Mouse (Mus musculus): Measurements from ENCODE around the gene Tcf3. TPM values are rescaled to one million over a fixed set of nuclear protein-coding genes. Genes with fewer than 3 reads are reported as not detected.
A peak's percentile ranks its signal among the peaks of the same experiment; 100 is the strongest.

Gene Tcf3
- total and polyA plus RNA-seq, 3 experiments: 125 to 258 TPM; not detected in 1

- H3K27me3 ChIP-seq (ENCODE audit: control insufficient read depth in 1 of 2, insufficient read depth in 2 of 2, low read length in 2 of 2): peaks cover 0 to 12% of the 10 kb centered on the region in 2 experiments; a peak in 3 of 4 replicates
- H3K9ac ChIP-seq (ENCODE audit: control insufficient read depth, low read depth, low read length, poor library complexity, severe bottlenecking): no peak overlapping the region
- H3K27ac ChIP-seq (ENCODE audit: control insufficient read depth, low read depth, low read length): no peak overlapping the region
- no peaks in the 10 kb centered on the region for H3K36me3 ChIP-seq (ENCODE audit: control insufficient read depth in 1 of 2, insufficient read depth in 2 of 2, low read length in 2 of 2)
- DNase-seq (ENCODE audit: low read depth, low spot score): peak; percentile 21
- H3K4me3 ChIP-seq (ENCODE audit: control insufficient read depth in 1 of 2, insufficient read depth in 1 of 2, low read depth in 2 of 2, low read length in 2 of 2): no peak overlapping the region
- no peaks in the 10 kb centered on the region for H3K79me2 ChIP-seq (ENCODE audit: control insufficient read depth, insufficient read depth, low read length, poor library complexity)
- H3K9me3 ChIP-seq (replicated peaks; ENCODE audit: insufficient read depth, low read length): no peaks in the 10 kb centered on the region
- peaks cover 0 to 5% of the 10 kb centered on the region in 2 experiments; a peak in 1 of 4 replicates for H3K4me1 ChIP-seq (ENCODE audit: control insufficient read depth in 1 of 2, insufficient read depth in 2 of 2, low read length in 2 of 2)
- TF ChIP-seq TAL1 (IDR thresholded peaks at IDR 0.05; ENCODE audit: low read length) (no peak), ZC3H11A (IDR thresholded peaks at IDR 0.05; ENCODE audit: low read depth, low read length) (no peak), POLR2A (IDR thresholded peaks at IDR 0.05; ENCODE audit: control insufficient read depth in 1 of 2, insufficient read depth in 1 of 2, low read depth in 1 of 2, low read length in 2 of 2, poor library complexity in 1 of 2) (no peak), MYB (IDR thresholded peaks at IDR 0.05; ENCODE audit: low read depth, low read length) (no peak), MXI1 (IDR thresholded peaks at IDR 0.05; ENCODE audit: low read depth, low read length) (no peak)
These were observed 17.2 kb upstream of the Tcf3 start for GRCm38 (mm10) chr10:80450599-80450998.

GRCm38 (mm10) chr10:80445898-80446601, 12.6 kb upstream of the Tcf3 start:
- Histone ChIP-seq H3K27ac (ENCODE audit: control insufficient read depth, low read depth, low read length) (no peak overlapping the region), H3K9ac (ENCODE audit: control insufficient read depth, low read depth, low read length, poor library complexity, severe bottlenecking) (peak overlapping the region; percentile 12; the same call in 1 of the 2 replicates), H3K79me2 (ENCODE audit: control insufficient read depth, insufficient read depth, low read length, poor library complexity) (no peaks in the 10 kb centered on the region), H3K36me3 (ENCODE audit: control insufficient read depth in 1 of 2, insufficient read depth in 2 of 2, low read length in 2 of 2) (no peaks in the 10 kb centered on the region; a peak in 2 of 4 replicates), H3K27me3 (ENCODE audit: control insufficient read depth in 1 of 2, insufficient read depth in 2 of 2, low read length in 2 of 2) (no peaks in the 10 kb centered on the region), H3K4me1 (ENCODE audit: control insufficient read depth in 1 of 2, insufficient read depth in 2 of 2, low read length in 2 of 2) (peaks cover 6 to 19% of the 10 kb centered on the region in 2 experiments), H3K9me3 (replicated peaks; ENCODE audit: insufficient read depth, low read length) (no peaks in the 10 kb centered on the region), H3K4me3 (ENCODE audit: control insufficient read depth in 1 of 2, insufficient read depth in 1 of 2, low read depth in 2 of 2, low read length in 2 of 2) (peak overlapping the region in 1 of 2 experiments; percentile 40; a peak in 2 of 4 replicates)
- TF ChIP-seq RAD21 (IDR thresholded peaks at IDR 0.05; ENCODE audit: low read depth, low read length) (peak; percentile 99), EP300 (IDR thresholded peaks at IDR 0.05; ENCODE audit: low read depth in 1 of 2, low read length in 2 of 2) (no peak), MAX (IDR thresholded peaks at IDR 0.05; ENCODE audit: low read length) (peak; percentile 67), ETS1 (IDR thresholded peaks at IDR 0.05; ENCODE audit: low read depth, low read length) (no peak), MXI1 (IDR thresholded peaks at IDR 0.05; ENCODE audit: low read depth, low read length) (peak; percentile 47), HCFC1 (IDR thresholded peaks at IDR 0.05; ENCODE audit: low read depth, low read length) (peak; percentile 51; the same call in 1 of the 2 replicates), JUND (IDR thresholded peaks at IDR 0.05; ENCODE audit: low read depth, low read length) (no peak), E2F4 (IDR thresholded peaks at IDR 0.05; ENCODE audit: borderline replicate concordance, low read depth, low read length) (no peak), TBP (IDR thresholded peaks at IDR 0.05; ENCODE audit: low read depth, low read length) (0 out of 2 replicates have a peak, but pooled peaks have one; percentile 19), ZC3H11A (IDR thresholded peaks at IDR 0.05; ENCODE audit: low read depth, low read length) (peak; percentile 79), CTCF (IDR thresholded peaks at IDR 0.05 in 2 of 3, conservative IDR thresholded peaks at IDR 0.05 in 1 of 3; ENCODE audit: control insufficient read depth in 1 of 3, insufficient read depth in 1 of 3, low read depth in 2 of 3, low read length in 3 of 3, poor library complexity in 1 of 3, severe bottlenecking in 1 of 3) (peak; percentile 95 to 99 (median 96)), USF1 (IDR thresholded peaks at IDR 0.05; ENCODE audit: low read depth, low read length) (0 out of 2 replicates have a peak, but pooled peaks have one; percentile 11), TCF12 (IDR thresholded peaks at IDR 0.05; ENCODE audit: low read depth, low read length) (no peak), MYC (IDR thresholded peaks at IDR 0.05; ENCODE audit: low read depth, low read length) (0 out of 2 replicates have a peak, but pooled peaks have one; percentile 36), NRF1 (IDR thresholded peaks at IDR 0.05; ENCODE audit: insufficient read depth, low read depth, low read length, poor library complexity, severe bottlenecking) (peak; percentile 75), SMC3 (IDR thresholded peaks at IDR 0.05; ENCODE audit: low read depth, low read length) (peak; percentile 77), BHLHE40 (IDR thresholded peaks at IDR 0.05; ENCODE audit: borderline replicate concordance, low read depth, low read length) (0 out of 2 replicates have a peak, but pooled peaks have one; percentile 41), CHD1 (IDR thresholded peaks at IDR 0.05; ENCODE audit: low read depth, low read length) (no peak), SIN3A (IDR thresholded peaks at IDR 0.05; ENCODE audit: low read length) (0 out of 2 replicates have a peak, but pooled peaks have one; percentile 35), TAL1 (IDR thresholded peaks at IDR 0.05; ENCODE audit: low read length) (no peak), POLR2AphosphoS5 (IDR thresholded peaks at IDR 0.05; ENCODE audit: borderline replicate concordance, low read depth, low read length) (no peak)
- peak; percentile 81 for DNase-seq (ENCODE audit: low read depth, low spot score)
